Mouse (Mus musculus) olfactory bulb, adult 2 months (tissue): ENCODE data around the gene Lifr.

Source experiments
- CTCF ChIP-seq: fragments of 200-500 bp; IDR thresholded peaks from 2 replicates; pipeline ENCODE4 v1.5.1; 2012; ENCODE audit warnings: low read depth, mild to moderate bottlenecking, low read length, moderate library complexity; ENCODE audit not compliant: insufficient read depth
- POLR2A ChIP-seq: fragments of 200-500 bp; IDR thresholded peaks from 2 replicates; pipeline ENCODE4 v1.6.1; 2012; ENCODE audit warnings: mild to moderate bottlenecking, low read depth, low read length, moderate library complexity; ENCODE audit not compliant: insufficient read depth

- TF ChIP-seq CTCF, result no peak
- no peak for TF ChIP-seq POLR2A
Measured at GRCm38 (mm10) chr15:7200286-7200685, 109.9 kb downstream of the Lifr start.
